Mouse (Mus musculus) ES-Bruce4 (cell line): ENCODE data around the gene Slc35g2.

Experiments
- CTCF ChIP-seq: IDR thresholded peaks from one replicate; pipeline ENCODE4 v1.8.1; 2011; ENCODE audit warnings: low read depth, low read length
- EP300 ChIP-seq: IDR thresholded peaks from 2 replicates; pipeline ENCODE4 v1.6.1; 2011; ENCODE audit warnings: low read depth, low read length; ENCODE audit not compliant: insufficient read depth

GRCm38 (mm10) chr9:100525225-100525624 lies 45.7 kb downstream of the Slc35g2 start:
- TF ChIP-seq CTCF (no peak), EP300 (no peak)
